In genomic region chr3:54177296-54177695, GRCm38 (mm10) we compare ENCODE assay signal across 19 mouse cellular contexts. TPM values are rescaled to one million over a fixed set of nuclear protein-coding genes. Genes with fewer than 3 reads are reported as not detected.
A peak's percentile ranks its signal among the peaks of the same experiment; 100 is the strongest.
DNase-seq lines count a peak whose midpoint lies in the region; ATAC-seq lines count a peak whose summit lies in the region.
"Had no signal": no experiment of that assay in that cellular context is flagged by ENCODE, and none has a peak within 500 bp of the region (broad histone marks: within the 10 kb centered on the region; RNA-seq: fewer than 3 reads in every experiment).

No protein-coding gene starts in this region.

- H3K27ac ChIP-seq in kidney, embryonic 16.5 days (ENCODE audit: low read length): no peak overlapping the region
- no peak overlapping the region for H3K27ac ChIP-seq in neural tube, embryonic 11.5 days (ENCODE audit: low read depth, low read length)
- no peak overlapping the region for H3K27ac ChIP-seq in neural tube, embryonic 15.5 days (replicated peaks)
- H3K27ac ChIP-seq: gastrocnemius, adult 2 months; heart, embryonic 13.5 days; liver, embryonic 13.5 days had no signal

- H3K27me3 ChIP-seq in kidney, embryonic 16.5 days (ENCODE audit: insufficient read depth, low read length): no peaks in the 10 kb centered on the region
- no peaks in the 10 kb centered on the region for H3K27me3 ChIP-seq in neural tube, embryonic 11.5 days (ENCODE audit: control insufficient read depth, insufficient read depth, low read length)
- no peaks in the 10 kb centered on the region for H3K27me3 ChIP-seq in neural tube, embryonic 15.5 days (replicated peaks)
- H3K27me3 ChIP-seq: heart, embryonic 13.5 days; liver, embryonic 13.5 days had no signal

- no peaks in the 10 kb centered on the region for H3K4me1 ChIP-seq in kidney, embryonic 16.5 days (ENCODE audit: insufficient read depth, low read length)
- no peaks in the 10 kb centered on the region for H3K4me1 ChIP-seq in neural tube, embryonic 11.5 days (ENCODE audit: control insufficient read depth, insufficient read depth, low read length)
- H3K4me1 ChIP-seq in neural tube, embryonic 15.5 days: no peaks in the 10 kb centered on the region
- H3K4me1 ChIP-seq: heart, embryonic 13.5 days; liver, embryonic 13.5 days had no signal

- WGBS in kidney, embryonic 16.5 days: 81% methylated on average over 1 of the region's 1 CpGs
- 86% methylated on average over 1 of the region's 1 CpGs for WGBS in neural tube, embryonic 11.5 days
- WGBS in neural tube, embryonic 15.5 days: 60% methylated on average over 1 of the region's 1 CpGs

- H3K9me3 ChIP-seq in kidney, embryonic 16.5 days (ENCODE audit: low read length): no peaks in the 10 kb centered on the region
- no peaks in the 10 kb centered on the region for H3K9me3 ChIP-seq in neural tube, embryonic 11.5 days (ENCODE audit: control insufficient read depth, low read length)
- H3K9me3 ChIP-seq in neural tube, embryonic 15.5 days (replicated peaks): no peaks in the 10 kb centered on the region
- H3K9me3 ChIP-seq: liver, embryonic 13.5 days had no signal

- no peak overlapping the region for H3K4me3 ChIP-seq in kidney, embryonic 16.5 days (ENCODE audit: low read length)
- H3K4me3 ChIP-seq in neural tube, embryonic 11.5 days (ENCODE audit: low read depth, low read length): no peak overlapping the region
- no peak overlapping the region for H3K4me3 ChIP-seq in neural tube, embryonic 15.5 days (replicated peaks)
- H3K4me3 ChIP-seq: gastrocnemius, adult 2 months; heart, embryonic 13.5 days; liver, embryonic 13.5 days had no signal

- no peak overlapping the region for H3K9ac ChIP-seq in kidney, embryonic 16.5 days (replicated peaks; ENCODE audit: low read length)
- H3K9ac ChIP-seq in neural tube, embryonic 11.5 days (ENCODE audit: low read length): no peak overlapping the region
- H3K9ac ChIP-seq in neural tube, embryonic 15.5 days (replicated peaks): no peak overlapping the region
- H3K9ac ChIP-seq: forebrain, postnatal 0 days; heart, embryonic 13.5 days; liver, embryonic 13.5 days had no signal

- ATAC-seq in kidney, embryonic 16.5 days (ENCODE audit: low FRiP score, low TSS enrichment): no peak
- ATAC-seq in neural tube, embryonic 11.5 days (ENCODE audit: insufficient read depth, low FRiP score, low TSS enrichment): no peak
- ATAC-seq in neural tube, embryonic 15.5 days (ENCODE audit: low FRiP score): no peak
- ATAC-seq: forebrain, postnatal 0 days; hindbrain, embryonic 16.5 days; lung, postnatal 0 days had no signal

- no peaks in the 10 kb centered on the region for H3K36me3 ChIP-seq in kidney, embryonic 16.5 days (ENCODE audit: insufficient read depth, low read length)
- H3K36me3 ChIP-seq in neural tube, embryonic 11.5 days (ENCODE audit: control insufficient read depth, insufficient read depth, low read length): no peaks in the 10 kb centered on the region
- H3K36me3 ChIP-seq in neural tube, embryonic 15.5 days: no peaks in the 10 kb centered on the region
- H3K36me3 ChIP-seq: heart, embryonic 13.5 days; liver, embryonic 13.5 days had no signal

- H3K4me2 ChIP-seq in kidney, embryonic 16.5 days (replicated peaks; ENCODE audit: low read depth, low read length): no peak overlapping the region
- H3K4me2 ChIP-seq in neural tube, embryonic 11.5 days (ENCODE audit: low read depth): no peak overlapping the region
- no peak overlapping the region for H3K4me2 ChIP-seq in neural tube, embryonic 15.5 days
- H3K4me2 ChIP-seq: heart, embryonic 13.5 days; liver, embryonic 13.5 days had no signal

- DNase-seq in cerebellum, postnatal 10 days: peak; percentile 20 to 30
- DNase-seq in cerebellum, adult 11-12 months: no peak
- DNase-seq in kidney, postnatal 14 days: peak; percentile 6
- peak; percentile 20 for DNase-seq in neural tube, embryonic 11.5 days (ENCODE audit: low spot score)
- DNase-seq in right cerebral cortex, postnatal 14 days: no peak
- DNase-seq: cerebellum, adult 9-11 months; forebrain, postnatal 0 days; gastrocnemius, adult 2 months; heart, adult 11 months; heart, postnatal 36 days; kidney, adult 11 months; layer of hippocampus, postnatal 36 days; liver, embryonic 13.5 days; thymus, postnatal 4 days had no signal

RNA-seq across cellular contexts. Expression of gene Trpc4, which starts 21.5 kb away (rescaled TPM):
- polyA plus RNA-seq in kidney, embryonic 16.5 days (2015; fragmentation: Nextera tagmentation; extraction: Ambion mirVana): 0.71 and 0.85 TPM in 2 replicates
- 0.72 and 1.0 TPM in 2 replicates for polyA plus RNA-seq in neural tube, embryonic 11.5 days (2014; fragmentation: Nextera tagmentation; extraction: Ambion mirVana)
- polyA plus RNA-seq in neural tube, embryonic 15.5 days (2015; fragmentation: Nextera tagmentation; extraction: Ambion mirVana): 3.6 and 3.8 TPM in 2 replicates

Comparison
In these comparisons a context has a peak if more than half of its experiments do, and no peak if none do; other contexts are left out.
1. DNase-seq: peak in cerebellum, postnatal 10 days (2 of 2), kidney, postnatal 14 days (single experiment) and neural tube, embryonic 11.5 days (single experiment); none in cerebellum, adult 11-12 months (single experiment) and right cerebral cortex, postnatal 14 days (single experiment).